Mouse (Mus musculus) heart, embryonic 11.5 days (tissue): ENCODE measurements around the gene Tmem165. TPM values are rescaled to one million over a fixed set of nuclear protein-coding genes. Genes with fewer than 3 reads are reported as not detected.

Experiments
- ATAC-seq: fragments of 200-750 bp; cut with Nextera tagmentation; replicated peaks from 2 replicates; pipeline ENCODE4 v1.8.0; 2017; ENCODE audit warnings: moderate library complexity; ENCODE audit not compliant: insufficient number of reproducible peaks, low FRiP score, low TSS enrichment
- H3K27ac ChIP-seq: fragments of 300-500 bp; sonication (generic); 2 replicates; pipeline ENCODE4 v1.5.1; 2014; ENCODE audit warnings: mild to moderate bottlenecking, low read depth, low read length
- H3K27me3 ChIP-seq: fragments of 300-500 bp; sonication (generic); 2 replicates; pipeline ENCODE4 v1.6.1; 2014; ENCODE audit warnings: mild to moderate bottlenecking, low read length, mixed read lengths; ENCODE audit not compliant: control insufficient read depth, insufficient read depth
- H3K36me3 ChIP-seq: fragments of 300-500 bp; sonication (generic); 2 replicates; pipeline ENCODE4 v1.6.1; 2014; ENCODE audit warnings: mild to moderate bottlenecking, low read length, moderate library complexity, mixed read lengths; ENCODE audit not compliant: control insufficient read depth, insufficient read depth
- H3K4me1 ChIP-seq: fragments of 300-500 bp; sonication (generic); 2 replicates; pipeline ENCODE4 v1.6.1; 2014; ENCODE audit warnings: low read length; ENCODE audit not compliant: control insufficient read depth, insufficient read depth
- H3K4me2 ChIP-seq: fragments of 300-500 bp; sonication (generic); 2 replicates; pipeline ENCODE4 v1.6.1; 2014; ENCODE audit warnings: mild to moderate bottlenecking, moderate library complexity
- H3K4me3 ChIP-seq: fragments of 300-500 bp; sonication (generic); 2 replicates; pipeline ENCODE4 v1.5.1; 2014; ENCODE audit warnings: low read depth, low read length
- H3K9ac ChIP-seq: fragments of 300-500 bp; sonication (generic); 2 replicates; pipeline ENCODE4 v1.6.1; 2014; ENCODE audit warnings: mild to moderate bottlenecking, low read depth, low read length, moderate library complexity
- H3K9me3 ChIP-seq: fragments of 300-500 bp; sonication (generic); replicated peaks from 2 replicates; pipeline ENCODE4 v1.6.1; 2016; ENCODE audit warnings: low read length; ENCODE audit not compliant: control insufficient read depth
- WGBS: fragments of 180-500 bp; shearing (Covaris S2); extraction: QIAGEN DNeasy Blood & Tissue Kit; methylation state at CpG from one replicate; pipeline ENCODE4 v1.1.7; 2014; ENCODE audit not compliant: insufficient replicate concordance; 5-methylcytosine and 5-hydroxymethylcytosine counted together
- polyA plus RNA-seq: library from polyadenylated mRNA; unstranded; fragments of >200 nt; fragmentation: Nextera tagmentation; extraction: Ambion mirVana; gene quantifications from 2 replicates; pipeline ENCODE4 v1.2.1, GENCODE M21; 2014

The Tmem165 gene
- polyA plus RNA-seq, 1 experiment from 2014 or later, result 87.6 TPM

- no peaks in the 10 kb centered on the region for H3K9me3 ChIP-seq
- no peak overlapping the region for H3K4me3 ChIP-seq
- no peak overlapping the region for H3K27ac ChIP-seq
- 73% methylated on average over 7 of the region's 7 CpGs for WGBS
- no peak overlapping the region for H3K4me2 ChIP-seq
- no peak overlapping the region for H3K9ac ChIP-seq
- peaks cover 13% of the 10 kb centered on the region; the same call in 1 of the 2 replicates for H3K4me1 ChIP-seq
- ATAC-seq, result no peak
- H3K36me3 ChIP-seq, result no peaks in the 10 kb centered on the region
- H3K27me3 ChIP-seq, result no peaks in the 10 kb centered on the region
Measured at GRCm38 (mm10) chr5:76177664-76178063, 6.0 kb upstream of the Tmem165 start.

GRCm38 (mm10) chr5:76179171-76179570, 4.5 kb upstream of the Tmem165 start:
- no peak for ATAC-seq
- H3K9me3 ChIP-seq, result no peaks in the 10 kb centered on the region
- 93% methylated on average over 5 of the region's 5 CpGs for WGBS
- H3K27ac ChIP-seq, result no peak overlapping the region
- no peaks in the 10 kb centered on the region for H3K36me3 ChIP-seq
- H3K9ac ChIP-seq, result no peak overlapping the region
- H3K4me2 ChIP-seq, result no peak overlapping the region
- peaks cover 17% of the 10 kb centered on the region; the same call in 1 of the 2 replicates for H3K4me1 ChIP-seq
- H3K27me3 ChIP-seq, result no peaks in the 10 kb centered on the region
- H3K4me3 ChIP-seq, result no peak overlapping the region

GRCm38 (mm10) chr5:76179791-76180190, 3.9 kb upstream of the Tmem165 start:
- H3K27ac ChIP-seq, result no peak overlapping the region
- no peak overlapping the region for H3K4me3 ChIP-seq
- no peak for ATAC-seq
- 71% methylated on average over 5 of the region's 5 CpGs for WGBS
- no peak overlapping the region for H3K9ac ChIP-seq
- H3K36me3 ChIP-seq, result no peaks in the 10 kb centered on the region
- H3K4me1 ChIP-seq, result peaks cover 17% of the 10 kb centered on the region; the same call in 1 of the 2 replicates
- no peaks in the 10 kb centered on the region for H3K9me3 ChIP-seq
- no peaks in the 10 kb centered on the region for H3K27me3 ChIP-seq
- no peak overlapping the region for H3K4me2 ChIP-seq

DNA sequence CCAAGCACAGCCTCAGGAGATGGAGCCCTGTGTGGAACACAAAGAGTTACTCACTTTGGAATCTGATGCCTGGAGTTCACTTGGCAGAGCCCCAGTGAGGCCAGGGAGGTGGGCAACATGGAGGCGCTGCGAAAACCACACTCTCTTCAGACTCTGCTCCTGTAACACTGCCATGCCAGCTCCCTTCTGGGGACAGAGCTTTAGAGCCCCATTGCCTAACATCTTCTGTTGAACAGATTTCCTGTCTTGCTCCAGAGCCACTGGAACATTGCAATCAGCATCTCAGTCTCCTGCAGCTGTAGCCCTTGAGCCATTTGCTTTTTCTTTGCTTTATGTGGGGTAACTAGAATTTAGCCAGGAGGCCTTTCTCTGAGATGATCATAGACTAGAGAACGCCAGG, 1.4 kb upstream of the Tmem165 start:
- 49% methylated on average over 3 of the region's 3 CpGs for WGBS
- no peak overlapping the region for H3K9ac ChIP-seq

DNA sequence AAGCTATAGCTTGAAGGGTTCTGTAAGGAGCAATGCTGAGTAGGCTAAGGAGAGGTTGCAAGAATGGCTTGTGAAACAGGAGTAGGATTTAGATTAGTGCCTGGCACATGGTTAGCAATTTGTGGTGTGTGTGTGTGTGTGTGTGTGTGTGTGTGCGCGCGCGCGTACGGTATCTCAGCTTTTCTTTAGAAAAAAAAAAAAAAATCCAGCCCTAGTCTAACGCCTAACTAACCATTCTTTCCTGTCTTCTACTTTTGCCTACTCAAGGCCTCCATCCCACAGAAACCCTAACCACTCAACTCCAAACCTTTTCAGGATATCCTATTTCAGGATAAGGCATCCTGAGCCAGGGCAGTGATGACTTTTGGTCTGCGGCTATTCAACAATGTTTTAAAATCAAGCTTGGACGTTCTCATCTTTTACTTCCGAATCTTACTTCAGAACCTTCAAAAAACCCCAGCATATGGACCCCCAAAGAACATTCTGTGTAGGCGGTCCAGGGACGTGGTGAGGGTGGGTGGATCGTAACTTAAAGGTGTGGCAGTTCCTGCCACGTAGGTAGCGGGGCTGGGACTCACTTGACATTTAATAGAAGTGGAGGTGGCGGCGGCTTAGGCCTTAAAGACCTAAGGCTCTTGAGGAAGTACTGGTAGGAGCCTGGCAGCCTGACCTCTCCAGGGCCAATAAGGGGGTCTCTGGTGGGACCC, 484 bp upstream of the Tmem165 start:
- Histone ChIP-seq H3K9me3 (no peaks in the 10 kb centered on the region), H3K4me3 (peak overlapping the region; percentile 92), H3K27me3 (no peaks in the 10 kb centered on the region), H3K36me3 (no peaks in the 10 kb centered on the region), H3K4me1 (peaks cover 30% of the 10 kb centered on the region), H3K27ac (peak overlapping the region; percentile 96; the same call in 1 of the 2 replicates), H3K9ac (peak overlapping the region; percentile 96), H3K4me2 (peak overlapping the region; percentile 66)
- WGBS, result 38% methylated on average over 17 of the region's 17 CpGs
- ATAC-seq, result no peak; the same call in 1 of the 2 replicates

More for the DNA sequence above, 1.4 kb upstream of the Tmem165 start:
- H3K9me3 ChIP-seq, result no peaks in the 10 kb centered on the region
- no peak overlapping the region for H3K4me2 ChIP-seq
- no peak overlapping the region for H3K27ac ChIP-seq
- no peak for ATAC-seq
- no peak overlapping the region for H3K4me3 ChIP-seq
- H3K27me3 ChIP-seq, result no peaks in the 10 kb centered on the region
- H3K36me3 ChIP-seq, result no peaks in the 10 kb centered on the region
- peaks cover 23% of the 10 kb centered on the region for H3K4me1 ChIP-seq

DNA sequence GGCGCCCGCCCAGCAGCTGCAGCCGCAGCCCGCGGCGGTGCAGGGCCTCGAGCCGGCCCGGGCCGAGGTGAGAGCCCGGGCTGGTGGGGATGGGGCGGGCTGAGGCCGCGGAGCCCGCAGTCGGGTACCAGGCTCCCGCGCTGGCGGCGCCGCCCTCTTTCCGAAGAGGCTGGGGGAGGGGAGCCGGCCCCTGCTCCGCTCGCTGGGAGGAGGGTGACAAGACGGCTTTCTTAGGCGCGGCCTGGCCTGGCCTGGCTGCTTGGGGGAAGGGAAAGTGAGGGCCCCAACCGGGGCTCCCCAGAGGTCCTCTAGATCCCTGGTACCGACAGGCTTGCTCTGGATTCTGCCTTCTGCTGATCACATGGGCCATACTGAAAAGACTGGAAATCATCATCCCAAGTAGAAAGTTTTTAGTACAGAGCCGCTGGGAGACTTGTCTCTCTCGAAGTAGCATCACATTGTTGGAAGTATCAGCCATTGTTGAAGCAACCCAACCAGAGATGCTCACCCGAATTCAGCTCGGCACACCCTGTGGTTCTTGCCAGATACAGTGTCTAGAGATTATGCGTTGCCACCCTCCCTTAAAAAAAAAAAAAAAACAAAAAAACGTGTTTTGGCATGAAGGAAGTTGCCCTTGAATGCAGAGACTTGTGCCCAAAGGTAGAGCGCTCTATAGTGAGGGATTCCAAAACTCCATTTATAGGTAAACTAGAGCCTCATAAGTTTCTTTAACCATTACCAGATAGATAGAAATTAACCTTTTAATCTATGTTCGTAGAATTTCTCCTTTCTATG, 803 bp downstream of the Tmem165 start:
- Histone ChIP-seq H3K4me2 (peak overlapping the region; percentile 66), H3K36me3 (no peaks in the 10 kb centered on the region), H3K4me1 (peaks cover 35% of the 10 kb centered on the region), H3K27me3 (no peaks in the 10 kb centered on the region), H3K9ac (peak overlapping the region; percentile 96), H3K9me3 (no peaks in the 10 kb centered on the region), H3K27ac (peak overlapping the region; percentile 96), H3K4me3 (peak overlapping the region; percentile 92)
- peak; percentile 88 for ATAC-seq
- 5% methylated on average over 29 of the region's 38 CpGs for WGBS

- peaks cover 38% of the 10 kb centered on the region for H3K4me1 ChIP-seq
- H3K4me3 ChIP-seq, result no peak overlapping the region
Measured at GRCm38 (mm10) chr5:76187885-76188284, 4.2 kb downstream of the Tmem165 start.

GRCm38 (mm10) chr5:76190609-76191008, 6.9 kb downstream of the Tmem165 start:
- ATAC-seq, result no peak
- 89% methylated on average over 4 of the region's 4 CpGs for WGBS
- H3K27me3 ChIP-seq, result no peaks in the 10 kb centered on the region
- no peaks in the 10 kb centered on the region for H3K9me3 ChIP-seq
- no peaks in the 10 kb centered on the region for H3K36me3 ChIP-seq
- H3K27ac ChIP-seq, result no peak overlapping the region
- peaks cover 38% of the 10 kb centered on the region for H3K4me1 ChIP-seq
- no peak overlapping the region for H3K4me3 ChIP-seq
- no peak overlapping the region for H3K4me2 ChIP-seq
- H3K9ac ChIP-seq, result no peak overlapping the region

More at GRCm38 (mm10) chr5:76187885-76188284, 4.2 kb downstream of the Tmem165 start:
- H3K27me3 ChIP-seq, result no peaks in the 10 kb centered on the region
- H3K9ac ChIP-seq, result no peak overlapping the region
- WGBS, result 43% methylated on average over 5 of the region's 5 CpGs
- no peaks in the 10 kb centered on the region for H3K9me3 ChIP-seq
- ATAC-seq, result no peak
- H3K36me3 ChIP-seq, result no peaks in the 10 kb centered on the region
- 0 out of 2 replicates have a peak overlapping the region, but pooled peaks have one; percentile 1 for H3K27ac ChIP-seq
- peak overlapping the region; percentile 29 for H3K4me2 ChIP-seq
